Mouse (Mus musculus) cortical plate, adult 2 months (tissue): ENCODE data around the gene Dok1. TPM values are rescaled to one million over a fixed set of nuclear protein-coding genes. Genes with fewer than 3 reads are reported as not detected.

Source experiments
- H3K27ac ChIP-seq: fragments of 200-500 bp; 2 replicates; pipeline ENCODE4 v1.5.1; 2012; ENCODE audit warnings: low read length, control low read depth, inconsistent platforms; ENCODE audit not compliant: insufficient read depth
- H3K4me1 ChIP-seq: fragments of 200-500 bp; 2 replicates; pipeline ENCODE4 v1.6.1; 2011; ENCODE audit warnings: low read length; ENCODE audit not compliant: control insufficient read depth, insufficient read depth
- H3K4me3 ChIP-seq: fragments of 200-500 bp; 2 replicates; pipeline ENCODE4 v1.5.1; 2011; ENCODE audit warnings: mild to moderate bottlenecking, low read length, control low read depth; ENCODE audit not compliant: insufficient read depth
- CTCF ChIP-seq: fragments of 200-500 bp; IDR thresholded peaks from 2 replicates; pipeline ENCODE4 v1.5.1; 2011; ENCODE audit warnings: mild to moderate bottlenecking, control low read depth, low read length; ENCODE audit not compliant: insufficient read depth; ENCODE audit errors: extremely low read depth
- POLR2A ChIP-seq: fragments of 200-500 bp; IDR thresholded peaks from 2 replicates; pipeline ENCODE4 v1.6.1; 2011; ENCODE audit warnings: mild to moderate bottlenecking, low read length, control low read depth; ENCODE audit not compliant: insufficient read depth; ENCODE audit errors: extremely low read depth
- polyA plus RNA-seq: library from polyadenylated mRNA; depleted of rRNA; stranded (reverse); fragments of >200 nt; gene quantifications from 2 replicates; pipeline ENCODE4 v1.2.3, GENCODE M21; 2012

Gene Dok1
- polyA plus RNA-seq, 1 experiment, result 1.2 TPM

GRCm38 (mm10) chr6:83008659-83009058, 24.6 kb downstream of the Dok1 start:
- Histone ChIP-seq H3K4me1 (no peaks in the 10 kb centered on the region), H3K27ac (no peak overlapping the region), H3K4me3 (no peak overlapping the region)
- no peak for TF ChIP-seq CTCF
- TF ChIP-seq POLR2A, result no peak

DNA sequence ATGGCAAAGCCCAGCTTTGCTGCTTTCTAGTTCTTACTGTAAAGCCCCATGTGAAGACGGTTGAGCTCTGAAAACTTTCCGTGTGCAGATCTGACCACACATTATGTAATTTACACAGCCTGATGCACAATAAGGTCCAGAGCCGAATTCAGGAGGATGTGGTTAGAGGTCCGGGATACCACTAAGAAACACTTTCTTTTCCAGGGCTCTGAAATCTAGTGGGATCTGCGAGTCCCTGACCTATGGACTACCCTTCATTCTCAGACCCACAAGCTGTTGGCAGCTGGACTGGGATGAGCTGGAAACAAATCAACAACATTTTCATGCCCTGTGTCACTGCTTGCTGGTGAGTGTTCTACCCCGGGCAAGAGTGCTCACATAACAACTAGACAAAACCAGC, 27.2 kb downstream of the Dok1 start:
- TF ChIP-seq POLR2A (no peak), CTCF (no peak)
- no peaks in the 10 kb centered on the region for H3K4me1 ChIP-seq
- no peak overlapping the region for H3K4me3 ChIP-seq
- H3K27ac ChIP-seq, result no peak overlapping the region

GRCm38 (mm10) chr6:83005444-83006011, 27.7 kb downstream of the Dok1 start:
- no peaks in the 10 kb centered on the region for H3K4me1 ChIP-seq
- no peak overlapping the region for H3K4me3 ChIP-seq
- no peak overlapping the region for H3K27ac ChIP-seq
- TF ChIP-seq POLR2A, result no peak
- no peak for TF ChIP-seq CTCF

- Histone ChIP-seq H3K4me3 (no peak overlapping the region), H3K4me1 (no peaks in the 10 kb centered on the region), H3K27ac (no peak overlapping the region)
- no peak for TF ChIP-seq CTCF
- TF ChIP-seq POLR2A, result no peak
Measured at GRCm38 (mm10) chr6:83004872-83005271, 28.4 kb downstream of the Dok1 start.

- H3K4me3 ChIP-seq, result no peak overlapping the region
- TF ChIP-seq POLR2A (no peak), CTCF (no peak)
- no peaks in the 10 kb centered on the region for H3K4me1 ChIP-seq
- no peak overlapping the region for H3K27ac ChIP-seq
Measured at GRCm38 (mm10) chr6:83004309-83004708, 29.0 kb downstream of the Dok1 start.

GRCm38 (mm10) chr6:83003850-83004249, 29.4 kb downstream of the Dok1 start:
- Histone ChIP-seq H3K4me1 (no peaks in the 10 kb centered on the region), H3K4me3 (no peak overlapping the region), H3K27ac (no peak overlapping the region)
- TF ChIP-seq CTCF (no peak), POLR2A (no peak)

DNA sequence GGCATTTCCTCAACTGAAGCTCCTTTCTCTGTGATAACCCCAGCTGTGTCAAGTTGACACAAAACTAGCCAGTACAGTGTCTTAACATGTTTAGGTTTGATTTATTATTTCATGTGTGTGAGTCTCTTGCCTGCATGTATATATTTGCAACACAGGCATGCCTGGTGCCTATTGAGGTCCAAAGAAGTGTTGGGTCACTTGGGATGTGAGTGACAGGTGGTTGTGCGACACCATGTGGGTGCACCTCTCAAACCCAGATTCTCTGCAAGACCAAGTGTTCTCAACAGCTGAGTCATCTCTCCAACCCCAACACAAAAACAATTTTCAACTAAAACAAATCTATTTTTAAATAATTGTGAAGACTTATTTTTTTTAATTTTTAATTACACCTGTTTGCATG, 30.2 kb downstream of the Dok1 start:
- TF ChIP-seq CTCF, result no peak
- no peak for TF ChIP-seq POLR2A
- H3K4me3 ChIP-seq, result no peak overlapping the region

DNA sequence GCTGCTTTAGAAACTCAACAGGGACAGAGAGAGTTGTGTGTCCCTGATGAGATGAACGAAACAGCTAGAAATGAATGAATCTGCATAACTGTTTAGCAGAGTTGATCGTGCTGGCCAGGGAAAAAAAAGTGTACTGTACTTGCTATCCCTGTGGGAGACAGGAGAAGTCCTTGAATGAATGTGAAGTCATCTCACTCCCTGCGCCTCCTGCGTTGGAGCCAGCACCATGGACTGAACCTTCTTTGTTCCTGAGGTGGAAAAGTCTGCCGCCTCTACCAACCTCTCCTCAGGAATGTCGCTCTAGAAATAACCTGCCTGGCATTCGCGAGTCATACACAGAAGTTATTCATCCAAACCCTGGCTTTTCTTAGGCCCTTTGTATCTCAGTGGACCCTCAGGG, 33.3 kb downstream of the Dok1 start:
- peaks cover 3% of the 10 kb centered on the region; the same call in 1 of the 2 replicates for H3K4me1 ChIP-seq
- H3K4me3 ChIP-seq, result no peak overlapping the region
- no peak overlapping the region for H3K27ac ChIP-seq
- TF ChIP-seq POLR2A, result no peak
- no peak for TF ChIP-seq CTCF

More for the DNA sequence above, 30.2 kb downstream of the Dok1 start:
- Histone ChIP-seq H3K4me1 (no peaks in the 10 kb centered on the region), H3K27ac (no peak overlapping the region)

DNA sequence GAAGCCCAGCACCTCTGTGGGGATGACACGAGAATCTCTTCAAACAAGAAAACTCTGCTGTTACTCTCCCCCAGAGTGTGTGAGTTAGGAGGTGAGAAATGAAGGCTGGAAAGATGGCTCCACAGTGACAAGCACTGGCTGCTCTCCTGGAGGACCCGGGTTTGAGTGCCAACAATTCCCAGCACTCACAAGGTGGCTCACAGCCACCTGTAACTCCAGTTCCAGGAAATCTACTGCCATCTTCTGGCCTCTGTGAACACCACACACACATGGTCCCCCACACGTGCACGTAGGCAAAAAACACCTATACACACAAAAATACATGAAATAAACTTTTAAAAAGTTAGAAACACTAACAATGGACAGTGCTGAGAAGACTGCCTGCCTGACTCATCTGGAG, 34.9 kb downstream of the Dok1 start:
- Histone ChIP-seq H3K27ac (no peak overlapping the region), H3K4me3 (no peak overlapping the region)
- TF ChIP-seq POLR2A (no peak), CTCF (no peak)

DNA sequence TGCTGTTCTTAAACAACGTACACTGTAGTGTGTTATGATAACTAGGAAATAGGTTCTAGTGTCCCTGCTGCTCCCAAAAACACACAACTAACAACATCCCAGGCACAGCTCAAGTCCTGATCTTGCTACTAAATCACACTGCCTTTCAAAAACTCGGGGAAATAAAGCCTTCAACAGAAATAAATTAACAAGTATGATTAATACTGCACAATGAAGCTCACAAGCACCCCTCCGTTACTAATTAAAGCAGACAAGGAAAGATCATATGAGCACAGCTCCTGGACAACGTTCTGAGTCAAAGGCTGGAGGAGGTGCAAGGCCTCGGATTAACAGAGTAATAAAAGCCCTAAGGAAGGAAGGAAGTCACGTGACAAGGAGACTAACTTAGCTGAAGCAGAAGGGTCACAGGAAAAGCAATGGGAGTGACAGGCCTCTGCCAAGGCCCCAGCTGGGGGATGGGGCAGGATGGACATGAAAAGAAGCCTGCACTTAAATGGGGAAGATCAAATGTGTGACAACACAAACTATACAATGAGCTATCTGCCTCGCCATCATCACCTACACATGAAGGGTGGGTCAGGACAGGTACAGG, 35.7 kb downstream of the Dok1 start:
- Histone ChIP-seq H3K27ac (peak overlapping the region; percentile 18; the same call in 1 of the 2 replicates), H3K4me3 (no peak overlapping the region), H3K4me1 (peaks cover 3% of the 10 kb centered on the region; the same call in 1 of the 2 replicates)
- no peak for TF ChIP-seq CTCF
- no peak for TF ChIP-seq POLR2A

More for the DNA sequence above, 34.9 kb downstream of the Dok1 start:
- H3K4me1 ChIP-seq, result peaks cover 3% of the 10 kb centered on the region; the same call in 1 of the 2 replicates
